Mouse (Mus musculus) embryonic facial prominence, embryonic 12.5 days (tissue): ENCODE measurements around the gene 2010111I01Rik. TPM values are rescaled to one million over a fixed set of nuclear protein-coding genes. Genes with fewer than 3 reads are reported as not detected.

Experiments used
- ATAC-seq: fragments of 200-750 bp; cut with Nextera tagmentation; 2 replicates; pipeline ENCODE4 v1.8.0; 2017; ENCODE audit not compliant: insufficient number of reproducible peaks, insufficient read depth, low FRiP score, low TSS enrichment
- H3K27ac ChIP-seq: fragments of 300-500 bp; sonication (generic); 2 replicates; pipeline ENCODE4 v1.5.1; 2016; ENCODE audit warnings: mild to moderate bottlenecking
- H3K27me3 ChIP-seq: fragments of 300-500 bp; sonication (generic); 2 replicates; pipeline ENCODE4 v1.6.1; 2016; ENCODE audit warnings: mild to moderate bottlenecking, moderate library complexity
- H3K36me3 ChIP-seq: fragments of 300-500 bp; sonication (generic); 2 replicates; pipeline ENCODE4 v1.6.1; 2016; ENCODE audit warnings: mild to moderate bottlenecking
- H3K4me1 ChIP-seq: fragments of 300-500 bp; sonication (generic); 2 replicates; pipeline ENCODE4 v1.6.1; 2016
- H3K4me2 ChIP-seq: fragments of 300-500 bp; sonication (generic); replicated peaks from 2 replicates; pipeline ENCODE4 v1.6.1; 2016; ENCODE audit warnings: mild to moderate bottlenecking, moderate library complexity
- H3K4me3 ChIP-seq: fragments of 300-500 bp; sonication (generic); 2 replicates; pipeline ENCODE4 v1.5.1; 2016; ENCODE audit warnings: mild to moderate bottlenecking
- H3K9ac ChIP-seq: fragments of 300-500 bp; sonication (generic); 2 replicates; pipeline ENCODE4 v1.6.1; 2016; ENCODE audit warnings: mild to moderate bottlenecking, moderate library complexity
- H3K9me3 ChIP-seq: fragments of 300-500 bp; sonication (generic); 2 replicates; pipeline ENCODE4 v1.6.1; 2016; ENCODE audit warnings: mild to moderate bottlenecking, moderate library complexity
- WGBS: fragments of 180-500 bp; shearing (Covaris S2); methylation state at CpG from one replicate; pipeline ENCODE4 v1.1.7; 2016; 5-methylcytosine and 5-hydroxymethylcytosine counted together
- polyA plus RNA-seq: library from polyadenylated mRNA; unstranded; fragments of >200 nt; fragmentation: Nextera tagmentation; extraction: Ambion mirVana; gene quantifications from 2 replicates; pipeline ENCODE4 v1.2.1, GENCODE M21; 2016

Gene 2010111I01Rik
- polyA plus RNA-seq, 1 experiment from 2014 or later, result 144 TPM

DNA sequence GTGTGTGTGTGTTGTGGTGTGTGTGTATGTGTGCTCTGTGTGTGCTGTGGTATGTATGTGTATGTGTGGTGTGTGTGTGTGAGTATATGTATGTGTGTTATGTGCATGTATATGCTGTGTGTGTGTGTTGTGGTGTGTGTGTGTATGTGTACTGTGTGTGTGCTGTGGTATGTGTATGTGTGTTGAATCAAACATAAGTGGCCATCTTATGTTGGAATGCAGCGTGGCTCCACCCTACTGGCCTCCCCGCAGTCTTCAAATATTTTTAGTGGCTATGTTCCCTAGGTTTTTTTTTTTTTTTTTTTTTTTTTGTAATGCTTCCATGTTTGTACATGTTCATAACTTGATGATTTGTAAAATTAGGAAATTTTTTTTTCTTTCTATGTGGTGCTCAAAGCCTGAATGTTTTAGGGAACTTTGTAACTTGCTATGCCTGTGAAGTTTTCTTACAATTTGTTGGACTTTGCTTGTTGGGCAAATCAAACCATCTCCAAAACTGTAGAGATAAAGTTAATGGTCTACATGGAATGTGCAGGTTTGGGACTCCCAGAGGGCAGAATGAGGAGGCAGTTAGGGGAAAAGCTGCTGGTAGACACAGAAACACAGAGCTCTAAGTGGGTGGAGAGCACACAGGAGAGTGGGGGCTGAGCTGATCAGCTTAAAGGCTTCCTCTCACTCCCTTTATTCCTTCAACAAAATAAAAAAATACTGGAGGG is 287.8 kb downstream of the 2010111I01Rik start:
- 94% methylated on average over 2 of the region's 2 CpGs for WGBS
- Histone ChIP-seq H3K36me3 (peaks cover 27% of the 10 kb centered on the region), H3K4me3 (no peak overlapping the region), H3K9me3 (no peaks in the 10 kb centered on the region), H3K4me2 (no peak overlapping the region), H3K9ac (no peak overlapping the region), H3K27me3 (no peaks in the 10 kb centered on the region), H3K4me1 (peaks cover 50% of the 10 kb centered on the region), H3K27ac (0 out of 2 replicates have a peak overlapping the region, but pooled peaks have one; percentile 75)
- ATAC-seq, result no peak

DNA sequence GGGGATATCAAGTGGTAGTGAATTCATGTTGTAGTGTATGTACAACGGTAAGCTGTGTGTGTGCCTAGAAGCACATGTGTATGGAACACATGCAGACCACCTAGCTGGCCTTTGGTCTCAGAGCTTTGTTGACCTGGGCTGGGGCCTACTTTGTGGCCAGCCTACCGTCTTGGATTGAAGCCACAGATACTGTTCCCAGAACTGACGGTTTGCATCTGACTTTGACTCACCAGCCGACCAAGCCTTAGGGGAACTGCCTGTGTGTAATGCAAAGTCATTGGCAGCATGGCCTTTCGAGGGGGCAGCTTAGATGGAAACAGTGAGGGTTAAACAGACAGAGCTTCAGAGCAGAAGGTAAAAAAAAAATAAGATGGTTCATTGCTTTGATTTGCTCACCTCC is 288.5 kb downstream of the 2010111I01Rik start:
- no peak overlapping the region for H3K9ac ChIP-seq
- no peak overlapping the region for H3K4me2 ChIP-seq
- no peak overlapping the region for H3K4me3 ChIP-seq
- peaks cover 50% of the 10 kb centered on the region for H3K4me1 ChIP-seq
- no peak overlapping the region for H3K27ac ChIP-seq
- no peaks in the 10 kb centered on the region for H3K9me3 ChIP-seq
- peaks cover 24% of the 10 kb centered on the region for H3K36me3 ChIP-seq
- H3K27me3 ChIP-seq, result no peaks in the 10 kb centered on the region
- ATAC-seq, result no peak
- WGBS, result 74% methylated on average over 5 of the region's 5 CpGs

DNA sequence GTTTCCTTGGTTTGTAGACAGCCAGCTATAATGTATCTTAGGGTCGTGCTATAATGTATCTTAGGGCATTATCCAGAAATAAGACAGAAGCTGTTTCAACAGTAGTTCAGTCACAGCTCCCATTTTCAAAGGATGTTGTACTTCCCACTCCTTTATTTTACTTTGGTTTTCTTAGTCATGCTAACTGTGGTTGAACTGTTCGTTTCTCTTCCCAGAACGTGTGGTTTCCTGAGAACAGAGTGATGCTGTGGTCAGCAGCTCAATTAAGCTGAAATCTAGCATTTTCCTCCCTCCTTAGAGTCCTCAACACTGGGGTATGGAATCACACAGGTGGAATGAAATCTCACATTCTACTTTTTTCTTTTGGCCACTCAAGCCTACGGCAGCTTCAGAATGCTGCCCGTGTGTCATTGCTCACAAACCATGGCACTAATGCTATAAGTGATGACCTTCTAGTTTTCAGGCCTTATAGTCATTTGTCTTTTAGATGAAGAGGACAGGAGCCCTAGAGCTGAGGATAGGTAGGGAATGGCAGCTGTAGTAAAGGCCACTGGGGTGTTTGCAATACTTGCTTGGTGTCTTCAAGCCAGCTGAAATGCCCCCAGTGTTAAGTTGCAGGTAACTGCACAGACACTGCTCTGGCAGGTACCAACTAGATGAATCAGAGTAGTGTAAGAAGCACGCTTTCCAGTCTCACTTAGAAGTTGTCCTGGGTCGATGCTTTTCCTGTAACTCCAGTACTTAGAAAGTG is 289.4 kb downstream of the 2010111I01Rik start:
- Histone ChIP-seq H3K9me3 (no peaks in the 10 kb centered on the region), H3K4me2 (no peak overlapping the region), H3K4me3 (no peak overlapping the region), H3K27ac (no peak overlapping the region), H3K9ac (no peak overlapping the region), H3K36me3 (peaks cover 24% of the 10 kb centered on the region), H3K4me1 (peaks cover 55% of the 10 kb centered on the region), H3K27me3 (no peaks in the 10 kb centered on the region)
- 89% methylated on average over 7 of the region's 7 CpGs for WGBS
- ATAC-seq, result no peak

- H3K4me3 ChIP-seq, result no peak overlapping the region
- H3K27me3 ChIP-seq, result no peaks in the 10 kb centered on the region
- no peak overlapping the region for H3K9ac ChIP-seq
- no peaks in the 10 kb centered on the region for H3K9me3 ChIP-seq
- no peak overlapping the region for H3K4me2 ChIP-seq
- H3K27ac ChIP-seq, result peak overlapping the region; percentile 4; the same call in 1 of the 2 replicates
- 78% methylated on average over 5 of the region's 5 CpGs for WGBS
- peaks cover 56% of the 10 kb centered on the region for H3K4me1 ChIP-seq
- ATAC-seq, result no peak
- peaks cover 24% of the 10 kb centered on the region for H3K36me3 ChIP-seq
Observed at GRCm38 (mm10) chr13:63255519-63256011, 290.9 kb downstream of the 2010111I01Rik start.

DNA sequence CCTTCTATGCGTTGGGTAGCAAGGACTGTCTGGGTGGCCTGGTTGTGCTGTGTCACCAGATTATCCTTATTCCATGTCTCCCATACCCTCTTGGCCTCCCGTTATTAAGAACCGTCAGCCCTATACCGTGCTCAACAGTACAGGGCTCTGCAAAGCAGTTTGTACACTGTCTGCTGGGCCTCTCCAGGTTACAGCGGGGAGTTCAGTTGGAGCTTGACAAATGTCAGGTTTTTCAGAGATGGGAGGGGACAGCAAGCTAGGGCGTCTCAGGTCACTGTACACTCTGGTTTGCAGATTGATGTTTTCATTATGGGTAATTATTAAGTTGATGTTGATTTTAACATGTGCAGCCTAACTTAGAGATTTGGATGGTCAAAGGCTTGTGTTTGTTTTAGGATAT is 291.5 kb downstream of the 2010111I01Rik start:
- no peaks in the 10 kb centered on the region for H3K9me3 ChIP-seq
- WGBS, result 68% methylated on average over 6 of the region's 6 CpGs
- peaks cover 24% of the 10 kb centered on the region for H3K36me3 ChIP-seq
- no peak overlapping the region for H3K4me3 ChIP-seq
- peaks cover 56% of the 10 kb centered on the region for H3K4me1 ChIP-seq
- ATAC-seq, result no peak
- no peak overlapping the region for H3K27ac ChIP-seq
- no peak overlapping the region for H3K4me2 ChIP-seq
- H3K9ac ChIP-seq, result no peak overlapping the region
- H3K27me3 ChIP-seq, result no peaks in the 10 kb centered on the region

DNA sequence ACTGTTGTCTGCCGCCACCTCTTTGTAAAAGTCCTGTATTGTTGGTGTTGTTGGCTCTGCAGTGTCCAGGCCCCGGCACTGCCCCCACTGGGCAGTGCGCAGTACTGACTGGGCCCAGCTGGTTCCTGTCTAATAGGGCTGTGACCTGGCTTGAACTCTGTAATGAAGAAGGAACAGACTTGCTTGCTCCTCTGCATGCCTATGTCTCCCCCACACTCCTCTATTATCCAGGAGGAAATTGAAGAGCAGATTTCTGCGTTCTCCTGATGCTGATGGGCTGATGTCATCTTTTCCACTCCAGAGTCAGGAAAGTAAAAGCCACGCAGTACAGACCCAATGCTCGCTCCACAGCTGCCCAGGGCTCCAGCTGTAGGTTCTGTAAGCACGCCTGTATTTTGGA is 292.1 kb downstream of the 2010111I01Rik start:
- no peaks in the 10 kb centered on the region for H3K9me3 ChIP-seq
- no peaks in the 10 kb centered on the region for H3K27me3 ChIP-seq
- peaks cover 28% of the 10 kb centered on the region for H3K36me3 ChIP-seq
- H3K4me3 ChIP-seq, result no peak overlapping the region
- H3K27ac ChIP-seq, result no peak overlapping the region; the same call in 1 of the 2 replicates
- no peak overlapping the region for H3K9ac ChIP-seq
- H3K4me2 ChIP-seq, result no peak overlapping the region
- H3K4me1 ChIP-seq, result peaks cover 56% of the 10 kb centered on the region
- no peak for ATAC-seq
- 46% methylated on average over 7 of the region's 7 CpGs for WGBS

DNA sequence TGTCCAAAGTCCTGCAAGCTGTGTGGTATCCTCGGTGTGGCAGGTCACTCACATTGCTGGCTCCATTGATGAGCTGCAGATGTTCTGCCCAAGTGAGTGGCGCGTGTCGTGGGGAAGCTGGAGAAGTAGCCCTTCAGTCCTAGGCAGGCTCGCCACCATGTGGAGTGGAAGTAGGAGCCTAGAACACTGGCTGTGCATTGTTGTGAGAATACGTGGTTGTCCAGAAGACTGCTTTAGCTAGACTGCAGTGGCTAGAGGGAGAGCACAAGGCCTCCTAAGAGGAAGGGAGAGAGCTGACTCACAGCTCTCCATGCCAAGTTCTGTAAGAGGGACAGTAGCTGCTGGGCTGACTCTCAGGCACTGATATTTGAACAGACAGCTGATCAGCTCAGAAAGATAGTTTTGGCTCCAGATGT is 293.5 kb downstream of the 2010111I01Rik start:
- 37% methylated on average over 6 of the region's 6 CpGs for WGBS
- Histone ChIP-seq H3K4me2 (no peak overlapping the region), H3K4me1 (peaks cover 52% of the 10 kb centered on the region), H3K9ac (no peak overlapping the region), H3K4me3 (no peak overlapping the region), H3K36me3 (peaks cover 32% of the 10 kb centered on the region), H3K27me3 (no peaks in the 10 kb centered on the region), H3K9me3 (no peaks in the 10 kb centered on the region), H3K27ac (peak overlapping the region; percentile 52; the same call in 1 of the 2 replicates)
- no peak for ATAC-seq

GRCm38 (mm10) chr13:63258671-63259070 is 294.0 kb downstream of the 2010111I01Rik start:
- Histone ChIP-seq H3K4me1 (peaks cover 54% of the 10 kb centered on the region), H3K9ac (no peak overlapping the region)

GRCm38 (mm10) chr13:63260133-63260532 is 295.4 kb downstream of the 2010111I01Rik start:
- Histone ChIP-seq H3K27ac (peak overlapping the region; percentile 82), H3K4me1 (peaks cover 52% of the 10 kb centered on the region), H3K9me3 (no peaks in the 10 kb centered on the region), H3K9ac (no peak overlapping the region), H3K4me2 (no peak overlapping the region), H3K36me3 (peaks cover 29% of the 10 kb centered on the region), H3K4me3 (no peak overlapping the region), H3K27me3 (no peaks in the 10 kb centered on the region)
- 16% methylated on average over 4 of the region's 4 CpGs for WGBS
- ATAC-seq, result no peak

More at GRCm38 (mm10) chr13:63258671-63259070, 294.0 kb downstream of the 2010111I01Rik start:
- Histone ChIP-seq H3K4me3 (no peak overlapping the region), H3K36me3 (peaks cover 37% of the 10 kb centered on the region), H3K9me3 (no peaks in the 10 kb centered on the region), H3K27ac (peak overlapping the region; percentile 63), H3K27me3 (no peaks in the 10 kb centered on the region), H3K4me2 (no peak overlapping the region)
- 81% methylated on average over 4 of the region's 4 CpGs for WGBS
- ATAC-seq, result no peak

DNA sequence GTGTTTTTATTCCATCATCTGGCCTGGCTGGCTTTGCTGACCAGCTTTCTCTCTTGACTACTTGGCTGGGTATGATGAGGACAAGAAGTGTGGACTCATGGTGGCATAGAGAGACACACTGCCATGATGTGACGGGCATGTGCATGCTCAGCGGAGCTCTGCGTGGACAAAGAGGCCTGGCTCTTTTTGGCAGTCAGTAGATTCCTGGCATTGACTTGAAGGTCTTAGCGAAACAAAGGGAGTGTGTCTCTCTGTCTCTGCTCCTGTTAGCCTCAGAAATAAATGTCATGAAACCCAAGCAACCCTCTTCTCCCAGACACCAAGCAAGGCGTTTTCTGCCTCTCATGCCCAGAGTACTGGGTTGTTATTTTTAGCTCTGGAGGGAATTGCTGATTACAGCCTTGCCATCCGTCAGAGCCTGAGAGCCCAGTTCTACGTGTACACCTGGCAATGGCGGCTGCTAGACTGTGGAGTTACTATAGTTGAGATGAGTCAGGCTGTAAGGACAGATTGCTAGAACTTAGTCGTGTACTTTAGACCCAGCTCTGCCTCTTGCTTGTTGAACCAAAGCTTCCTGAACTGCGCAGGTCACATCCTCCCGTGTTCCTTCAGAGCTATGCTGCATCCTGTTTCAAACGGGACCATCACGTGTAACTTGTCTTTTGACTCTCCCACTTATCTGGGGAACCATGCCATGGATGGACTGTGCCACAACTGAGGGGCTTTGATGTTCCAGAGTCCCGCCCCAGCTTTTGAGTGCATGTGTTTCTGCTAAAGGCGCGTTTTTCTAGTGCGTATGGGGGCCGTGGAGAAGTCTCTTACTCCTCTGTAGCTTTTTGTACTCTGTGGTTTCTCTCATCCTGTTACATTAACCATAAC is 296.3 kb downstream of the 2010111I01Rik start:
- peaks cover 58% of the 10 kb centered on the region for H3K4me1 ChIP-seq
- H3K9ac ChIP-seq, result no peak overlapping the region
- peaks cover 29% of the 10 kb centered on the region for H3K36me3 ChIP-seq
- no peak for ATAC-seq
- peak overlapping the region; percentile 82 for H3K27ac ChIP-seq
- H3K4me3 ChIP-seq, result no peak overlapping the region
- no peak overlapping the region for H3K4me2 ChIP-seq
- H3K27me3 ChIP-seq, result no peaks in the 10 kb centered on the region
- H3K9me3 ChIP-seq, result no peaks in the 10 kb centered on the region
- 44% methylated on average over 18 of the region's 18 CpGs for WGBS

DNA sequence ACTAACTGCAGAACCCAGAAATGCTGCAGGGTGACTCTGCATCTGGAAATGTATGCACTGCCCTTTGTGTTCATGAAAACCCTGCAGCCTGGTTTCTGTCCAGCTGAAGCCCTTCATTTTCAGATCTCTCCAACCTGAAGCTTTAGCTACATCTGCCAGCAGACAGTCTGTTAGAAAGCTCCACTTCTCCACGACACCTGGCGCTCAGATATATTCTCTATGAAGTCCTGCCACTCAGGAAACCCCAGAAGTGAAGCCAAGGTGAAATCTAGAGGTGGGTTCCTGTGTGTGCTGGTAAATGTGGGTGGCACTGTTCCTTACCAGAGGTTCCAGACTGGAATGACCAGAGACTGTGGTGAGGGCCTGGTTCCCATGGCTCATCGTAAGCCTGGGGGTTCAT is 297.0 kb downstream of the 2010111I01Rik start:
- Histone ChIP-seq H3K9ac (no peak overlapping the region), H3K4me1 (peaks cover 64% of the 10 kb centered on the region), H3K27ac (peak overlapping the region; percentile 82), H3K36me3 (peaks cover 28% of the 10 kb centered on the region), H3K4me2 (no peak overlapping the region), H3K27me3 (no peaks in the 10 kb centered on the region), H3K9me3 (no peaks in the 10 kb centered on the region), H3K4me3 (no peak overlapping the region)
- no peak for ATAC-seq
- 90% methylated on average over 3 of the region's 3 CpGs for WGBS
